14 mouse cellular contexts compared by ENCODE assay signal in the genomic region with DNA sequence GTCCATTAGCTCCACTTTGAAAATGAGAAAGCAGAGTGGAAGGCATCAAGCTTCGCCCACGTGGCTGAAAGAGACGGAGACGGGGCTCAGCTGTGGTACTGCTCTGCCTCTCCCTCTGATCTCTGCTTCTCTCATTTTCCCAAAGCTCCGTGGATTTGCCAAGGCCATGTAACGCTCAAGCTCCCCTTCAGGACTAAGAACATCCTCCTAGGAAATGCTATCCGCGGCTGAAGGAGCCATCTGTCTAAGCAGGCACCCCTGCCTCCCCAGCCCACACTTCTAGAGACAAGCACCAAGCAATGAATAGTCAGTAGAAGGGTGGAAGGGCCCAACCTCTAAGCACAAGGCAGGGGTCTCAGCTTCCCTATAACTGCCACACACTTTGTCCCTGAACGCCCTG.
DNase-seq lines count a peak whose midpoint lies in the region; ATAC-seq and TF ChIP-seq lines count a peak whose summit lies in the region.
"Had no signal": no experiment of that assay in that cellular context is flagged by ENCODE, and none has a peak within 500 bp of the region (broad histone marks: within the 10 kb centered on the region; RNA-seq: fewer than 3 reads in every experiment).

No protein-coding gene starts in this region.

- TF ChIP-seq CTCF in brain, embryonic 14.5 days (IDR thresholded peaks at IDR 0.05; ENCODE audit: borderline replicate concordance, extremely low read depth, insufficient read depth, insufficient read length) = no peak
- no peak for TF ChIP-seq CTCF in stomach, postnatal 0 days (IDR thresholded peaks at IDR 0.05; ENCODE audit: low read depth)

- 76% methylated on average over 9 of the region's 9 CpGs for WGBS in hindbrain, embryonic 10.5 days
- 34% methylated on average over 9 of the region's 9 CpGs for WGBS in midbrain, embryonic 14.5 days
- WGBS in stomach, postnatal 0 days = 73% methylated on average over 9 of the region's 9 CpGs

- peaks cover 38% of the 10 kb centered on the region for H3K36me3 ChIP-seq in hindbrain, embryonic 10.5 days
- H3K36me3 ChIP-seq in midbrain, embryonic 14.5 days (ENCODE audit: control insufficient read depth, insufficient read depth, low read length) = 0 out of 2 replicates have a peak, but pooled peaks cover 2% of the 10 kb centered on the region
- H3K36me3 ChIP-seq in stomach, postnatal 0 days (ENCODE audit: control insufficient read depth, insufficient read depth, low read length) = no peaks in the 10 kb centered on the region
- H3K36me3 ChIP-seq: heart, embryonic 12.5 days; stomach, embryonic 15.5 days had no signal

- no peak overlapping the region for H3K4me3 ChIP-seq in hindbrain, embryonic 10.5 days
- H3K4me3 ChIP-seq in midbrain, embryonic 14.5 days (replicated peaks; ENCODE audit: low read depth, low read length) = no peak overlapping the region
- H3K4me3 ChIP-seq in stomach, postnatal 0 days (ENCODE audit: low read depth, low read length) = no peak overlapping the region
- H3K4me3 ChIP-seq: heart, embryonic 12.5 days; stomach, embryonic 15.5 days had no signal

- no peaks in the 10 kb centered on the region for H3K27me3 ChIP-seq in hindbrain, embryonic 10.5 days (ENCODE audit: insufficient read depth, poor library complexity, severe bottlenecking)
- no peaks in the 10 kb centered on the region for H3K27me3 ChIP-seq in midbrain, embryonic 14.5 days (ENCODE audit: control insufficient read depth, insufficient read depth, low read length)
- H3K27me3 ChIP-seq in stomach, postnatal 0 days (ENCODE audit: control insufficient read depth, insufficient read depth, low read length) = no peaks in the 10 kb centered on the region
- H3K27me3 ChIP-seq: heart, embryonic 12.5 days; stomach, embryonic 15.5 days had no signal

- no peak overlapping the region for H3K9ac ChIP-seq in midbrain, embryonic 14.5 days (replicated peaks; ENCODE audit: low read length)
- no peak overlapping the region for H3K9ac ChIP-seq in stomach, postnatal 0 days (ENCODE audit: low read length)
- H3K9ac ChIP-seq: heart, embryonic 12.5 days; stomach, embryonic 15.5 days had no signal

- ATAC-seq in midbrain, embryonic 14.5 days (ENCODE audit: low FRiP score, low TSS enrichment) = no peak
- no peak for ATAC-seq in stomach, postnatal 0 days (ENCODE audit: low FRiP score, low TSS enrichment)

- H3K4me1 ChIP-seq in hindbrain, embryonic 10.5 days (replicated peaks) = peaks cover 49% of the 10 kb centered on the region
- H3K4me1 ChIP-seq in midbrain, embryonic 14.5 days (ENCODE audit: control insufficient read depth, insufficient read depth, low read length) = peaks cover 44% of the 10 kb centered on the region
- no peaks in the 10 kb centered on the region for H3K4me1 ChIP-seq in stomach, postnatal 0 days (replicated peaks; ENCODE audit: control insufficient read depth, insufficient read depth)
- H3K4me1 ChIP-seq: heart, embryonic 12.5 days had no signal

- TF ChIP-seq EP300 in stomach, postnatal 0 days (optimal IDR thresholded peaks at IDR 0.05) = no peak

- peak; percentile 58 for DNase-seq in brain, adult 2 months (ENCODE audit: low read depth, low spot score)
- DNase-seq in brain, embryonic 14.5 days (ENCODE audit: low read depth) = peak; percentile 66
- DNase-seq in hindbrain, embryonic 10.5 days (ENCODE audit: low spot score) = no peak
- peak; percentile 50 for DNase-seq in midbrain, embryonic 14.5 days
- no peak for DNase-seq in spleen, adult 12 weeks (ENCODE audit: low spot score)
- DNase-seq in cerebellum, postnatal 14 days = no peak
- no peak for DNase-seq in stomach, postnatal 0 days (ENCODE audit: low spot score)
- DNase-seq: adrenal gland, postnatal 10 days; kidney, postnatal 36 days; lung, postnatal 4 days; right cerebral cortex, postnatal 14 days had no signal

- H3K27ac ChIP-seq in hindbrain, embryonic 10.5 days = peak overlapping the region; percentile 88
- H3K27ac ChIP-seq in midbrain, embryonic 14.5 days (replicated peaks; ENCODE audit: low read depth, low read length) = peak overlapping the region; percentile 93
- H3K27ac ChIP-seq in stomach, postnatal 0 days (replicated peaks) = no peak overlapping the region
- H3K27ac ChIP-seq: stomach, embryonic 15.5 days had no signal

- no peak for TF ChIP-seq POLR2A in brain, embryonic 14.5 days (IDR thresholded peaks at IDR 0.05; ENCODE audit: borderline replicate concordance, extremely low read depth, insufficient read depth, insufficient read length, poor library complexity, severe bottlenecking)

- no peak overlapping the region for H3K4me2 ChIP-seq in midbrain, embryonic 14.5 days (ENCODE audit: low read length)
- no peak overlapping the region for H3K4me2 ChIP-seq in stomach, postnatal 0 days (replicated peaks; ENCODE audit: low read depth)
- H3K4me2 ChIP-seq: heart, embryonic 12.5 days; liver, embryonic 11.5 days; stomach, embryonic 15.5 days had no signal

- no peaks in the 10 kb centered on the region for H3K9me3 ChIP-seq in hindbrain, embryonic 10.5 days
- no peaks in the 10 kb centered on the region for H3K9me3 ChIP-seq in midbrain, embryonic 14.5 days (ENCODE audit: control insufficient read depth, low read length)
- no peaks in the 10 kb centered on the region for H3K9me3 ChIP-seq in stomach, postnatal 0 days (ENCODE audit: control insufficient read depth, low read length)
- H3K9me3 ChIP-seq: stomach, embryonic 15.5 days had no signal

Comparison
In these comparisons a context has a peak if more than half of its experiments do, and no peak if none do; other contexts are left out.
1. DNase-seq: peak in brain, adult 2 months (single experiment), brain, embryonic 14.5 days (single experiment) and midbrain, embryonic 14.5 days (single experiment); none in hindbrain, embryonic 10.5 days (single experiment), spleen, adult 12 weeks (single experiment), cerebellum, postnatal 14 days (0 of 2) and stomach, postnatal 0 days (single experiment).